Mouse (Mus musculus) limb, embryonic 14.5 days (tissue): ENCODE measurements at regions not wholly inside any gene's neighbourhood (a gene's known extent, or its start where the extent isn't known, plus 50 kb on each side); places are given as distances from the start of the nearest gene placed in this dataset.

Source experiments
- ATAC-seq: fragments of 200-750 bp; cut with Nextera tagmentation; 2 replicates; pipeline ENCODE4 v1.8.0; 2017; ENCODE audit warnings: low read depth, moderate number of reproducible peaks, moderate TSS enrichment; ENCODE audit not compliant: low FRiP score
- DNase-seq: peaks from one replicate; pipeline ENCODE4 v3.0.0-alpha.2; 2015; ENCODE audit warnings: low spot score
- H3K27ac ChIP-seq: fragments of 300-500 bp; sonication (generic); replicated peaks from 2 replicates; pipeline ENCODE4 v1.5.1; 2014; ENCODE audit warnings: low read depth, mild to moderate bottlenecking, low read length, moderate library complexity, mixed read lengths
- H3K27me3 ChIP-seq: fragments of 300-500 bp; sonication (generic); 2 replicates; pipeline ENCODE4 v1.6.1; 2014; ENCODE audit warnings: low read length, mixed read lengths; ENCODE audit not compliant: control insufficient read depth, insufficient read depth
- H3K36me3 ChIP-seq: fragments of 300-500 bp; sonication (generic); 2 replicates; pipeline ENCODE4 v1.6.1; 2014; ENCODE audit warnings: mild to moderate bottlenecking, low read length, moderate library complexity, mixed read lengths; ENCODE audit not compliant: control insufficient read depth, insufficient read depth
- H3K4me1 ChIP-seq: fragments of 300-500 bp; sonication (generic); 2 replicates; pipeline ENCODE4 v1.6.1; 2014; ENCODE audit warnings: antibody characterized with exemption, low read length, mixed read lengths; ENCODE audit not compliant: control insufficient read depth, insufficient read depth
- H3K4me2 ChIP-seq: fragments of 300-500 bp; sonication (generic); replicated peaks from 2 replicates; pipeline ENCODE4 v1.6.1; 2014; ENCODE audit warnings: low read depth, mild to moderate bottlenecking, low read length, moderate library complexity; ENCODE audit not compliant: severe bottlenecking
- H3K4me3 ChIP-seq: fragments of 300-500 bp; sonication (generic); replicated peaks from 2 replicates; pipeline ENCODE4 v1.5.1; 2014; ENCODE audit warnings: low read length
- H3K9ac ChIP-seq: fragments of 300-500 bp; sonication (generic); 2 replicates; pipeline ENCODE4 v1.6.1; 2014; ENCODE audit warnings: mild to moderate bottlenecking, low read depth, low read length, moderate library complexity; ENCODE audit not compliant: severe bottlenecking
- H3K9me3 ChIP-seq: fragments of 300-500 bp; sonication (generic); 2 replicates; pipeline ENCODE4 v1.6.1; 2016; ENCODE audit warnings: low read length; ENCODE audit not compliant: control insufficient read depth
- POLR2A ChIP-seq: fragments of 200-500 bp; IDR thresholded peaks from 2 replicates; pipeline ENCODE4 v1.8.0; 2012; ENCODE audit warnings: inconsistent platforms, mild to moderate bottlenecking, moderate library complexity, borderline replicate concordance; ENCODE audit not compliant: insufficient read depth, insufficient read length; ENCODE audit errors: extremely low read depth
- WGBS: fragments of 180-500 bp; shearing (Covaris S2); extraction: QIAGEN DNeasy Blood & Tissue Kit; methylation state at CpG from one replicate; pipeline ENCODE4 v1.1.7; 2014; 5-methylcytosine and 5-hydroxymethylcytosine counted together

DNA sequence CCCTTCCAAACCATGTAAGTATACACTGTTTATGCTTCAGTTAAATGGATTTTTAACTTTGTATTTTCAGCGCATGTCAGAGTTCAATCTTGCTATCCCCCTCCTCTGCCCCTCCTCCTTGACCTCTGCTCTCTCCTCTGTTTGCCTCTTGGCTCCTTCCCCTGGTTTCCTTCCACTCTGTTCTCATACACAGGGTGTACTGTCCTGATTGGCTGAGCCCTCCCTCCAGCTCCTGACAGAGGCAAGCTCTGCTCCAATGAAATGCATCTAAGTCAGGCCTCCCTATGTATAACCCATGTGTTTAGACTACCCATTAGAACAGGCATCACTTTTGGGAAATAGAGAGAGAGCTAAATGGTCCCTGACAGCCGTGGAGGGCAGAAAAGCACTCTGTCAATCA lies 133.5 kb upstream of the Tut7 start:
- whole genome bisulfite sequencing: 67% methylated on average over 2 of the region's 2 CpGs
- ATAC-seq: no peak
- Histone ChIP-seq H3K4me1 (no peaks in the 10 kb centered on the region), H3K27me3 (no peaks in the 10 kb centered on the region), H3K4me2 (no peak overlapping the region), H3K4me3 (no peak overlapping the region), H3K9me3 (no peaks in the 10 kb centered on the region), H3K9ac (no peak overlapping the region), H3K36me3 (no peaks in the 10 kb centered on the region), H3K27ac (no peak overlapping the region)
- TF ChIP-seq POLR2A: no peak
- DNase-seq: no peak

DNA sequence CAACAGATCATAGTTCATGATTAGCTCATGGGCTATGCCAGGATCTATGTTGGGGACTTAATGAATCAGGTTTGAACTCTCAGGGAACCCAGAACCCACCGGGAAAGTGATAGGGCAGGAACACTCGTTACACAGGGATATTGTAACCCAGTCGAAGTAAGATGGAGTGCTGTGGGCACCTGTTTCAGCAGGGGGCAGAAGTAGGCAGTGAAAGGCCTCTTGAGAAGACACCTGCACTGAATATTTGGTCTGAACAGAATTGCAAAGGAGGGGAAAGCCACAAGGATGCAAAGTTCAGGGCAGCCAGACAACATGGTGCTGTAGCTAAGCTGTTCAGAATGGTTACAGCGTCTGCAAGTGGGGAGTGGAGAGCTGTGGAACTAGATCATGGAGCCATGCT lies 129.9 kb upstream of the Tut7 start:
- 39% methylated on average over 4 of the region's 4 CpGs for WGBS
- no peak for DNase-seq

DNA sequence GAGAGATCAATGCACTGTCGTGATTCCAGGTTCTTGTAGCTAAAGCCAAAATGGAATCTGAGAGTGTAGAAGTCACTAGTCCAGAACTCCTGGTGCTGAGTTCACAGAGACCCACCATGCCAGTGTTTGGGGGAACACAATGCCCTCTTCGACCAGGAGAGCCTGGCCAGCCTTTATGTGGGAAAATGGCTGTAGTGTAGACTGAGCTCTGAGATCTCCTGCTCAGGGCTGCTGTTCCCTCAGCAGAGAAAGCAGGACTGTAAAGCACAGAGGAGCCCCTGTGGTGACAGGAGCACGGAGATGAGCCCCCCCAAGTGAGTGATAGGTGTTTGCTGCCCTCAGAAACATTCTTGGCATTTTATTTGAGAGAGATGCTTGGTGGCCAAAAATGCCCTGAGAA lies 129.2 kb upstream of the Tut7 start:
- TF ChIP-seq POLR2A: no peak
- WGBS: 61% methylated on average over 3 of the region's 3 CpGs

More for the DNA sequence above, 129.9 kb upstream of the Tut7 start:
- Histone ChIP-seq H3K9me3 (no peaks in the 10 kb centered on the region), H3K27me3 (no peaks in the 10 kb centered on the region), H3K4me3 (no peak overlapping the region), H3K4me1 (peaks cover 16% of the 10 kb centered on the region), H3K27ac (no peak overlapping the region), H3K9ac (no peak overlapping the region), H3K36me3 (no peaks in the 10 kb centered on the region), H3K4me2 (no peak overlapping the region)
- TF ChIP-seq POLR2A: no peak
- no peak for ATAC-seq

GRCm38 (mm10) chr13:59950281-59950680 lies 127.3 kb upstream of the Tut7 start:
- H3K27me3 ChIP-seq: no peaks in the 10 kb centered on the region
- no peak overlapping the region for H3K27ac ChIP-seq
- H3K9ac ChIP-seq: no peak overlapping the region
- no peak for ATAC-seq
- WGBS: 79% methylated on average over 3 of the region's 3 CpGs
- H3K9me3 ChIP-seq: no peaks in the 10 kb centered on the region
- H3K36me3 ChIP-seq: no peaks in the 10 kb centered on the region
- no peak for TF ChIP-seq POLR2A
- no peak overlapping the region for H3K4me2 ChIP-seq
- H3K4me3 ChIP-seq: no peak overlapping the region
- H3K4me1 ChIP-seq: peaks cover 29% of the 10 kb centered on the region
- DNase-seq: no peak

More for the DNA sequence above, 129.2 kb upstream of the Tut7 start:
- no peaks in the 10 kb centered on the region for H3K9me3 ChIP-seq
- ATAC-seq: no peak
- DNase-seq: no peak
- no peak overlapping the region for H3K9ac ChIP-seq
- H3K36me3 ChIP-seq: no peaks in the 10 kb centered on the region
- H3K27me3 ChIP-seq: no peaks in the 10 kb centered on the region
- no peak overlapping the region for H3K27ac ChIP-seq
- no peak overlapping the region for H3K4me2 ChIP-seq
- H3K4me1 ChIP-seq: peaks cover 20% of the 10 kb centered on the region
- no peak overlapping the region for H3K4me3 ChIP-seq

- Histone ChIP-seq H3K4me3 (no peak overlapping the region), H3K27ac (0 out of 2 replicates have a peak overlapping the region, but pooled peaks have one; percentile 19), H3K9me3 (no peaks in the 10 kb centered on the region), H3K4me1 (peaks cover 29% of the 10 kb centered on the region), H3K27me3 (no peaks in the 10 kb centered on the region), H3K9ac (no peak overlapping the region), H3K4me2 (no peak overlapping the region), H3K36me3 (no peaks in the 10 kb centered on the region)
- ATAC-seq (no peak), DNase-seq (no peak)
- TF ChIP-seq POLR2A: no peak
- 76% methylated on average over 6 of the region's 6 CpGs for WGBS
Measured at GRCm38 (mm10) chr13:59949471-59949870, 126.5 kb upstream of the Tut7 start.
